Mouse (Mus musculus): ENCODE results near the gene Upk2.
"Not testable (repeated sequence)": the region's sequence is repeated elsewhere in the genome, so short reads cannot be mapped to it uniquely, and the experiment has no call there.

Upk2 gene

DNA sequence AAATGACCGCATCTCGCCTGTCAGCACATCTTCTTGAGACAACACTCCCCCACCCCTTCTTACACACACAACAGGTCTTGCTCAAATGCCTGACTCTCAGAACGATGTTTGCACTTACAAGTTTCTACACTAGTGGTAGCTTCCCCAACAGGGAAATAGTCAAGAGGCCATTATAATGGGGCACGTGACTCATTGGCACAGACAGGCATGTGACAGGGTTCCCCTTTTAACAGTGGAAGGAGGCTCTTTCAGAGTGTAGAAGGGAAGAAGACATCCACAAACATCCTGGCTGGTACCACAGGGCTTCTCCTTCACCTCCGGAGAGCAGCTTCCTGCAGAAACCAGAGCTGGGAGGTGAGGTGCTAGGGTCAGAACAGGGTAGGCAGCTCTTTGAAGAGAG lies 7.2 kb upstream of the Upk2 start:
- DNase-seq (ENCODE audit: low spot score): no peak

DNA sequence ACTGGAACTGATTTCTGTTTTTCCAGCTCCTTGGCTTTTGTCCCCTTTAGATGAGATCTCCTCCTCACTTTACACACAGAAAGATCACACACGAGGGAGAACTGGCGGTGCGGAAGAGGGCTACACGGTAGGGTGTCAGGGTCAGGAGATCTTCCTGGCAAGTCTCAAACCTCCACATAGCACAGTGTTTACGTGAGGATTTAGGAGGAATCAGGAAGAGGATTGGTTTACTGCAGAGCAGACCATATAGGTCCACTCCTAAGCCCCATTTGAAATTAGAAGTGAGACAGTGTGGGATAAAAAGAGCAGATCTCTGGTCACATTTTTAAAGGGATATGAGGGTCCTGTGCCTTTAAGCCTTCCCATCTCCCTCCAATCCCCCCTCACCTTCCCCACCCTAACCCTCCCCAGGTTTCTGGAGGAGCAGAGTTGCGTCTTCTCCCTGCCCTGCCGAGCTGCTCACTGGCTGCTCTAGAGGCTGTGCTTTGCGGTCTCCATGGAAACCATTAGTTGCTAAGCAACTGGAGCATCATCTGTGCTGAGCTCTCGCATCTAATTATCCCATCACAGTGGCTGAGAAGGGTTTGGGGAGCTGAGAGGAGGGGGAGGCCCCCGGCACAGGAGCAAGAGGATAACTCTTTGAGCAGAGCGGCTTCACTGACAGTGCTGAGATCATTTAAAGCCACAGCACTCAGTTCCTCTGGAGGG lies 2.4 kb upstream of the Upk2 start:
- peak; percentile 28 for DNase-seq (ENCODE audit: low spot score)

DNA sequence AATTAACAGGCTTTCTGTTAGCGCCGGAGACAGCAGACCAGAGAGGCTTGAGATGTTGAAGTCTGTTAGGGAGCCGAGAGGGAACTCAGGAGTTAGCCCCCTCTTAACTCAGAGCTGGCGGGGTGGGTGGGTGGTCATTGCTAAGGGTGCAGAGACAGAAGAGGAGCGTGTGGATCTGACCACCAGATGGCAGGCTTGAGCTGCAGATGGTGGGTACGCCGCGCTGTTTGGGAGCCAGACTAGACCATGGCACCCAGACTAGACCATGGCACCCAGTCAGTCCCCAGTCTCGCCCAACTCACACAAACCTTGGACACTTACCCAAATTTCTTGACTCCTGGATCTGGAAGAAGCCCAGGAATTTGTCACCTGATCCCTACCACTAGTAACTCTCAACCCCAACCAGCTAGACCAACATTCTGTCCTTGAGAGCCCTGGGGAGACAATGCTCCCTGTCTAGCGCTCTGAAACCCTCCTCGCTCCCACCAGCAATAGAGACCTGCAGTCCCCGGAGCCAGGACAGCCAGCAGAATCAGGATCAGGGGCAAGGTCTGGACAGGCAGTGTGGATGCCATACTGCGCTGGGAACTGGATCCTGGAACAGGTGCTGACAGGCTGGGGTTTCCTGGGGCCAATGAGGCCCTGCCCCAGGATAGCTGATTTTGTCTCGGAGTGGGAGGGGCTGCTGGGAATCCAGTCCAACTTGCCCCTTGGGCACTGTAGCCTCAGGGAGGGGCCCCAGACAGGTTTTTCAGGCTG lies 465 bp downstream of the Upk2 start:
- DNase-seq (ENCODE audit: low spot score): peak; percentile 91

DNA sequence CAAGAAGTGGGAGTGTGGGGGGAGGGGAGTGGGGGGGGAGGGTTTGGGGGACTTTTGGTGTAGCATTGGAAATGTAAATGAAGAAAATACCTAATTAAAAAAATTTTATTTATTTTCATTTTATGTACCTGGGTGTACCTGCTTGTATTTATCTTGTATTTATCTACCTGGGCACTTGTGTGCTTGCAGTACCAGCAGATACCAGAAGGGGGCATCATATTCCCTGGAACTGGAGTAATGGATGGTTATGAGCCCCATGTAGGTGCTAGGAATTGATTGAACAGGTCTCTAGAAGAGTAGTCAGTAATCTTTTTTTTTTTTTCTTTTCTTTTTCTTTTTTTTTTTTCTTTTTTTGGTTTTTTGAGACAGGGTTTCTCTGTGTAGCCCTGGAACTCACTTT lies 4.4 kb downstream of the Upk2 start:
- no peak for DNase-seq (ENCODE audit: low spot score)

DNA sequence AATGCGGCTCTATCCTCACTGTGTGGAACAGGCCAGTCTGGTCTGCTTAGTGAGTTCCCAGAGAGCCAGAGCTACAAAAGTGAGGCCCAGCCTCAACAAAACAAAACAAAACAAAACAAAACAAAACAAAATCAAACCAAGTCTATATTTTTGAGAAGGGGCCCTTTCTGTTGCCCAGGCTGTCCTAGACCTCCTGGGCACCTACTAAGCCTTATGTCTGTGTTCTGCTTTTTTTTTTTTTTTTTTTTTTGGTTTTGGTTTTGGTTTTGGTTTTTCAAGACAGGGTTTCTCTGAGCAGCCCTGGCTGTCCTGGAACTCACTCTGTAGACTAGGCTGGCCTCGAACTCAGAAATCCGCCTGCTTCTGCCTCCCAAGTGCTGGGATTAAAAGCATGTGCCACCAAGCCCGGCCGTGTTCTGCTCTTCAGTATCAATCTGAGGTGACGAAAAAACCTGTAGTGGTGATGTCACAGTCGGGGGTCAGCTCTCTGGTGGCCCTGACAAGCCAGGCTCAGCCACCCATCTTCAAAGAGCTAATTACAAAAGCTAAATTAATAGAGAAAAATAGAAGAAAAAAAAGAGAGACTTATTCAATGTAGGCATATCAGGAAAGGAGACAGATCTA lies 10.3 kb downstream of the Upk2 start:
- DNase-seq (ENCODE audit: low spot score): not testable (repeated sequence)

DNA sequence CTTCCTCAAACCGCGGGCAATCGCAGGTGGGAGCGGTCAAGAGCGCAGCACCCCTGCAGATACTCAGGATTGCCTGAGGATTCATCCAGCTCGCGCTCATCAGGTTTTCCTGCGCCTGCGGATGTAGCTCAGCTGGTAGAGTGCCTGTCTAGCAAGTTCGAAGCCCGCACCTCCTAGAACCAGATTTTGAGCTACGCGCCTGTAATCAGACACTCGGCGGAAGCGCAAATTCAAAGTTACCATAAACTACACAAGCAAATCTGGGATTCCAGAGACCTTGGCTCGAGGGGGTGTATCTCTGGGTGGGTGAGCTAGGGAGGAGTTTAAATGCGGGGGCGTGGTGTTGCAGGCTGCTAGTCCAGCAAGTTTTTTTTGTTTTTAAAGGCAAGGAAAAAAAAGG lies 13.8 kb downstream of the Upk2 start, which contains the start of gene Foxr1:
Foxr1 (minus strand) TSS at position 176 of the 400 bp plus-strand sequence.
- DNase-seq (ENCODE audit: low spot score): no peak

DNA sequence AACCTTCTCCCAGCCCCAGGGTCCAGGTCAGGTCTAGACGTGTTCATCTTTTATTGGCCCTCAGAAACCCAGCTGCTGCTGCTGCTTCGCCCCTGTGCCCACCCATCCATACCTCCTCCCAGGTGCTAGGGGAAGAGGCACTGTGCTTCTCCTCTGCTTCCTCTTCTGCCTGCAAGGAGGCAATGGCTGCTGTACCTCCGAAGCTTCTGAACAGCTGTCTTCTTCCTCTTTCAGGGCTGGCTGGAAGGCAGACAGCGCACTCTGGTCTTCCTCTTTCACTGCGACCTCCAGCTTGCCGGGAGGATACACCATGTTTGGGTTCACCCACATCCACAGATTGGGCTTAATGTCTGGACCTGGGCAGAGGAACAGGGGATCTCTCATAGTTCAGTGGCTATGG lies 19.0 kb downstream of the Upk2 start:
- no peak for DNase-seq (ENCODE audit: low spot score)

DNA sequence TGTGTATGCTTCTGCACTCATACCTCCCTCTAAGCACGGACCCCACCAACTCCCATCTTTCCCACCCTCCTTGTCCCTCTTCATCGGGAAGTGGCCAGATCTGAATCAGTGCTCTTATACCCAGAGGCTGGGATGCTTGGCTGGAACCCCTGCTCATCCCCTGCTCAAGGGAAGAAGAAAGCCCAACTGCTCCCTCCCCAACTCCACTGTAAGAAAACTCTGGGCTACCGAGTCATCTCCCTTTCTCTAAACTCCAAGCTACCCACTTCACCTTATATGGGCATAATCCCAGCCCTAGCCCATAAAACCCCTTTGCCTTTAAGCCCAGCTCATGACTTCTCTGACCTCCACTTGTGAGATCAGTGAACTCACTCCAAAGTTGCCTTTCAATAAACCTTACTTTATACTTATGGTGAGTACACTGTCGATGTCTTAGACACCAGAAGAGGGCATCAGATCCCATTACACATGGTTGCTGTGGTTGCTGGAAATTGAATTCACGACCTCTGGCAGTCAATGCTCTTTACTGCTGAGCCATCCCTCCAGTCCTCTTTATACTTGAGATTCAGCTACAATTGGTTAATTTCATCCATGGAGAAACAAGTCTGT lies 22.1 kb downstream of the Upk2 start:
- DNase-seq (ENCODE audit: low spot score): no peak

DNA sequence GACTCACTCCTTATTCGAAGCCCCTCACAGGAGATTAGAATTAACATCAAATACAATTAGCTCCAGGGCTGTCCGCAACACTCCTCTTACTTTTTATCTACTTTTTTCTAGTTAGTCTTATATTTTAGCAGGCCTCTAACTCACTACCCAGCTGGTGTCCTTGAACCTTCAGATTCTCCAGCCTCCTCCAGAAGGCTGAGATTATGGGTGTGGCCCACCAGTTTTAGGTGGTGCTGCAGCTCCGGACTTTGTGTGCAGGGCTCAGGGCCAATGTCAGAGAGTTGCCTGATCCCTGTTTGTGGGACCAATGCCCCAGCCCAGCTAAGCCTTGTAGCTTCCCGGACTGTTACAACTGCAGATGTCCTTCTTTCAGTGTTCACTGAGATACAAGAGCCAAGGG lies 31.2 kb downstream of the Upk2 start:
- DNase-seq (ENCODE audit: low spot score): no peak

DNA sequence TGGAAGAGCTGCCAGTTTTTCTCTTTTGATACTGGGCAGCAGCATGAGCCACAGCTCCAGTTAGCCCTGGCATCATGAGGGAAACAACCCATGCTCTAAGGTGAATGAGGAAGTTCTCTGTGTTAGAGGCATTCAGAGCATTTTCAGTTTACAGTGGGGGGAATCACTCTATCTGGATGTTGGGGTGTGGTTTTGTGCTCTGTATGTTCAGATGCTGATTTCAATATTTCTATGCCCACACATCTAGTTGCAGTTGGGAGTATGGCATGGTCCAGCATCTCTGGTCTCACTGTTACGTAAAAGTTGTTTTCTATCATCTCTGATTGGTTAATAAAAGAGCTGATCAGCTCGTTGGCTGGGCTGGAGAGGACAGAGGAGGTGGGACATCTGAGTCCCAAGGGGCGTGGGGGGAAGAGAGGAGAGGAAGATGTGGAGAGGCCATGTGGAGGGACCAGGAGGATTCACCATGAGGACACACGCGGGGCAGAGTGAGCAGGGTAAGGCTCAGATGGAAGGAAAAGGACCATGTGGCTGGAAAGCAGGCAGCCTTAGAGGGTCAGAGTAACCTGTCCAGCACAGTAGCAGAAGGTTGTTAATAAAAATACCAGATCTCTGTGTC lies 34.4 kb downstream of the Upk2 start:
- DNase-seq (ENCODE audit: low spot score): no peak

DNA sequence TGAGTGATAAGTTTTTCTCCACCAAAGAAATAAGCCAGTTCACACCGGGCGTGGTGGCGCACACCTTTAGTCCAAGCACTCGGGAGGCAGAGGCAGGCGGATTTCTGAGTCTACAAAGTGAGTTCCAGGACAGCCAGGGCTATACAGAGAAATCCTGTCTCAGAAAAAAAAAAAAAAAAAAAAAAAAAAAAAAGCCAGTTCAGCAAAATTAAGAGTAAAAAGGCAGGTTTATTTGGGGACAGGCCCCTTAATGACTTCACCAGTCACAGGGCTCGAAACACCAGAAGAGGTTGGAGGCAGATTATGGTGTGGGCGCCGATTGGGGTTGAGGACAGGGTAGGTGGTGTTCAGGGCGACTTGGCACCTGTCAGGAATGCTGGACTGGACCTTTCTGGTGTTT lies 35.0 kb downstream of the Upk2 start:
- DNase-seq (ENCODE audit: low spot score): not testable (repeated sequence)

DNA sequence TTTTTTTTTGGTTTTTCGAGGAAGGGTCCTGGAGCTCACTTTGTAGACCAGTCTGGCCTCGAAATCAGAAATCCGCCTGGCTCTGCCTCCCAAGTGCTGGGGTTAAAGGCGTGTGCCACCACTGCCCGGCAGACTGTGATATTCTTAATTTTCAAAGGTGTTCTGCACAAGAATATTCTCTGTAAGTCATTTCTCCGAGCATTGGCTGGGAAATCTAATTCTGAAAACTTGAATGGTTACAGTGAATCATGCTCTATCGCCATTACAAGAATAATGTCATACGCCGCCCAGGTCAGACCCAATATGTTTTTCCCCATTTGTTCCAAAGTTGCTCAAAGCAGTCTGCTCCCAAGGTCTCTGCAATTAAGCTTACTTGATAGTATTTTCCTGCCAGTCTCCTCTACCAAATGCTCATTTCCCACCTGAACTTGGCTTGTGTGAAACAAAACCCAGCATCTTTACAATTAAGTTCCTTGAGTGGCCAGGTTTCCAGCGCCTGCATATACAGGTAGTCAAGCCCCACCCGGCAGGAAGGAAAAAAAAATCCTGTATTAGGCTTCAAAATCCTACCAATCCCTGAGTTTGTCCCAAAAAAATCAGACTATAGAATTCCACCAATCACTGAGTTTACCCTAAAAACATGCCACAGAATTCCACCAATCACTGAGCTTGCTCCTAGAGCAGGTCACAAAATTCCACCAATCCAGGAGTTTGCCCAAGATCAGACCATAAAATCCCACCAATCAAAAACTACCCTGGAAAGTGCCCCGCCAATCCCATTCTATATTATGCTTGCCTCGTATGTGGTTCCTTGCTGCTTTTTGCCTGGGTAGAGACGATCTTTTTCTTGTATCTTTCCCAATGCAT lies 36.0 kb downstream of the Upk2 start, which contains the start of gene Ccdc84:
Ccdc84 (minus strand) TSS at position 51 of the 867 bp plus-strand sequence.
- no peak for DNase-seq (ENCODE audit: low spot score)

DNA sequence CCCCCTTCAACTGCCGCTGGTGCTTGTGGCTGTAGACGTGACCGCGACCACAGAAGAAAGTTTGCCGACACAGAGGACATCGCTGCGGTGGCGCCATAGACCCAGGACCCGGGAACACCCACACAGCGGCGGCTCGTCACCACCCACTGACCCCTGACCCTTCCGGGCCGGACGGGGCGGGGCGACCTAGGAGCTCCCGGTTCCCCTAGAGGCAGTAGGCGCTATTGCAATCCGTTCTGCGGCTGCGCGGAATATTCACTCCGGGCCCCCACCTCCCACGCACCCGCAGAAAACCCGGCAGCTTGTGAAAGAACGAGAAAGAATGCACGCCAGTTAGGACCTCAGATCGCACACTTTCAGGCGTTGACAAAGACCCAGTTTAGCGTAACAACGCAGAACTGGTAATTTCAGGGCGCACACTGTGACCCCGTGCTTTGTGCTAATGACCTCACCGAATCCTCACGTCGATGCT lies 36.8 kb downstream of the Upk2 start:
- DNase-seq (ENCODE audit: low spot score): peak; percentile 96

DNA sequence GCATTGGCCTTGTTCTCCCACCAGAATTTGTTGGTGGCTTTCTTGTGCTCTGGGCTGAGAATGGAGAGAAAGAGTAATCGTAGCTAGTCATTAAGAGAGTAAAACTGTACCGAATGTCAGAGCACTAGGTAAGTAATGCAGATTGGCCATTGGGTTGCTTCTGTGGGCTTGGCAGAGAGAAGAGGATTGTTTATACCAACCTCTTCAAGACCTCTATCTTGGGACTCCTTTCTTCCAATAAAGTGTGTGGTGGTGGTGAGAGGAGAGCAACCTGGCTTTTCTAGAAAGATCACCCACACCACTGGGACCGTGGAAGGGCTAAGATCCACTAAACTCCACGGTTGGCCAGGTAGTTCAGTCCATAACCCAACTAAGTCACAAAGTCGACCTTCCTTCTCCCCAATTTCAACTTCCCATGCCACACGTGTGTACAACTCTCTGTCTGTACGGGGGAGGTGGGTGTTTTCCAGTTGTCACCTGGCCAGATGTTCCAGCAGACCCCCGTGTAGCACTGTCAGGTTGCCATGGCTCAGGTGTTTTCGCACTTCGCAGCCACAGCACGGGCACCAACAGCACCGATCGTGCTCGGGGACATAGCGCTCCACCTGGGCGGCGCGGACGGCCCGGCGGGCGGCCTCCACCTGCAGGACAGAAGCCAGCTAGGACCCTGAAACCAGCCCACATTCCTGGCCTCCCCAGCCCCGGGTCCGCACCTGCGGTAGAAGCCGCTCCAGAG lies 37.5 kb downstream of the Upk2 start:
- no peak for DNase-seq (ENCODE audit: low spot score)

DNA sequence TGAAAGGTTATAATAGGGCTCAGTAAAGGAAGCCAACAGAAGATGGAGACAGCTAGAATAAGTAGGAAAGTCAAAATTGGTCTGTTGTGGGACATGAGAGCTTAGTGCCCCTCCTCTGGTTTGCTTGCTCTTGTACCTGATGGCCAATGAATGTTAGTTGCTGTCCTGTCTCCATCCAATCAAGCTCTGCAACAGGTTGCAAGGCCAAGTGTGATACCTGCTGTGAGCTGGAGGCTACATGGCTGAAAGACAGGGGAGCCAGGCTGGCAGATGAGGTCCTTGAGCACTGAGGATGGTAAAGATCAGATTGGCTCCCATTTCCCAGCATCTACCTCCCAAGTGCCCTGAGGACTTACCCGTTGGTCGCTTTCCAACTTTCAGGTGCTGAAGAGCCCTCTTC lies 42.0 kb downstream of the Upk2 start:
- no peak for DNase-seq (ENCODE audit: low spot score)

DNA sequence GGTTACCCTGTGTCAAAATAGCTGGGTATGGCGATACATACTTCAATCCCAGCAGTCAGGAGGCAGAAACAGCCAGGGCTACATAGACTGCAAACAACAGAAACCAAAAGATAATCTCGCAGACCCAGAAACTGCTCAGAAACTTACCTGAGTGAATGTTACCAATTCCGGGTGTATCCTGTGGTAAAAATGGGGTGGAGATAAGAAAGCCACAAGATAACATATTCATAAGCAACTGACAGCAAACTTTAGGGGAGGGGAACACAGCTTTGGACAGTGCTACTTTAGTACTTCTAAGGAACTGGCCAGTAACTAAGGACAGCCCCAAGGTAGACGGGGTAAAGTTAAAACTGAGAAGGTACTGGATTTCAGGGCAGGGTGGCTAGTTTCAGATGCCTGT lies 42.5 kb downstream of the Upk2 start:
- no peak for DNase-seq (ENCODE audit: low spot score)

DNA sequence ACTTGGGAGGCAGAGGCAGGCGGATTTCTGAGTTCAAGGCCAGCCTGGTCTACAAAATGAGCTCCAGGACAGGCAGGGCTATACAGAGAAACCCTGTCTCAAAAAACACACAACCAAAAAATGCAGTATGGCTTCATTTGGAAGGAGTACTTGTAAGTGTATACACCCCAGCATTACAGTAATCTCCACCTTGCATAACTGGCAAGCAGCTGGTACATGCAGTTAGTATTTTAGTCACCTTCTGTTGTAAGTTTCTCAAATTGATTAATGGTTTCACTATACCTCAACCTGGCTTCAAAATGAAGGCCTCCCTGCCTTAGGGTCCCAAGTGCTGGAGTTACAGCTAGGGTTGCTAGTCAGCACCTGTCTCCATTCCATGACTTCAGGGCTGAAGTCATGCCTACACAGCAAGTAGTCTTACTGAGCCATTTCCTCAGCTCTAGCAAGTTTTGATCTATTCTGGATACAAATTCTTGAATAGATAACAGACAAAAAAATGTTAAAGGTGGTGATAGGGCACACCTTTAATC lies 43.1 kb downstream of the Upk2 start:
- no peak for DNase-seq (ENCODE audit: low spot score)

DNA sequence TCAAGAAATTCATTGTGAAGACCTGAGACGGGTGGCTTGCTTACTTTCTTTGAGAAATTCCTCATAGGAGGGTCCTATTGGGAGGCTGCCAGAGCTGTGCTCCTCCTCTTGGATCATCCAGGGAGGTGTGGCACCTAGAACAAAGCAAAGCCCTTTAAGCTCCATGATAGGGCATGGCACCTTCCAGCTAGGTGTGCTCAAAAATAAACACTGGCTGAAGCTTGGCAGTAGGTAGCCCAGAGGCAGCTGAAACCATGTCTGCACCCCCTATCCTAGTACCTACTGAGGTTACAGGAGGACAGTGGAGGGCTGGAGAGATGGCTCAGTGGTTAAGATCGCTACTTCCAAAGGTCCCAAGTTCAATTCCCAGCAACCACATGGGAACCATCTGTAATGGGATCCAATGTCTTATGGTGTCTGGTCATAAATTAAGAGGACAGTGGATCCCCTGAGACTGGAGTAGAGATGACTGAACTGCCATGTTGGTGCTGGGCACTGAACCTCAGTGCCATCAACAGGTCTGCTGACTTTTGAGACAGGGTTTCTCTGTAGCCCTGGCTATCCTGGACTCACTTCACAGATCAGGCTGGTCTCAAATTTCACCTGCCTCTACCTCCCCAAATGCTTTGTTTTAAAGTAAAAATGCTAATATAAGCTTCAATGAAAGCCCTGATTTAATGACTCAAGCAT lies 44.0 kb downstream of the Upk2 start:
- DNase-seq (ENCODE audit: low spot score): no peak

DNA sequence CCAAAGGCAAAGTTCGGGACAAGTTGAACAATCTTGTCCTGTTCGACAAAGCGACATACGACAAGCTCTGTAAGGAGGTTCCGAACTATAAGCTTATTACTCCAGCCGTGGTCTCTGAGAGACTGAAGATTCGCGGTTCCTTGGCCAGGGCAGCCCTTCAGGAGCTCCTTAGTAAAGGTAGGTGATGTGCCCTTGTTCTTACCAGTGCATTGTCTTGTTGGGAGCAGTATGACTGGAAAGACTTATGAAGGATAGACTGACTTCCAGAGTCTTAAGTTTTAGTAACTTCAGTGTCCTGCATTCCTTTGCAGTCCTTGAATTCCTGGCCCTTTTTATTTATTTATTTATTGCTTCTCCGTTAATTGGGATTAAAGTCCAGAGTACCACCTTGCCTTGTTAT lies 46.1 kb downstream of the Upk2 start:
- DNase-seq (ENCODE audit: low spot score): not testable (repeated sequence)

DNA sequence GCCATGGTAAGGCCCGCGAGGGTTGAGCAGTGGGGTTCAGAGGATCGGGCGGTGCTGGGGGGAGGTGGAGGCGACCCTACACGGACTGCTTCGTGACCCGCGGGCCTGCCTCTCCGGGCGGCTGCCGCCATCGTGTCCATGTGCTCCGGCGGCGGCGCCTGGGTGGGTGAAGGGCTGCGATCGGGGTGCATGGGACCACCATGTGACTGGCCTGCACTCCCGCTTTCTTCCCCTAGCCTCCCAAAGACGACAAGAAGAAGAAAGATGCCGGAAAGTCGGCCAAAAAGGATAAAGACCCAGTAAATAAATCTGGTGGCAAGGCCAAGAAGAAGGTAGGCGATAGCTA lies 47.1 kb downstream of the Upk2 start:
- no peak for DNase-seq (ENCODE audit: low spot score)

Data from urinary bladder, postnatal 14 days (tissue).